ENCODE assay signal across 8 mouse cellular contexts in genomic region chr2:31770781-31771441, GRCm38 (mm10). TPM values are rescaled to one million over a fixed set of nuclear protein-coding genes. Genes with fewer than 3 reads are reported as not detected.
DNase-seq lines count a peak whose midpoint lies in the region; ATAC-seq and TF ChIP-seq lines count a peak whose summit lies in the region.
"Had no signal": no experiment of that assay in that cellular context is flagged by ENCODE, and none has a peak within 500 bp of the region (broad histone marks: within the 10 kb centered on the region; RNA-seq: fewer than 3 reads in every experiment).

No protein-coding gene starts in this region.

- TF ChIP-seq CTCF in gastrocnemius, adult 2 months (IDR thresholded peaks at IDR 0.05): peak; percentile 31
- TF ChIP-seq CTCF in hindbrain, postnatal 0 days (IDR thresholded peaks at IDR 0.05; ENCODE audit: low read depth): peak; percentile 26; the same call in 1 of the 2 replicates

- peak overlapping the region; percentile 65 for H3K4me3 ChIP-seq in gastrocnemius, adult 2 months
- no peak overlapping the region for H3K4me3 ChIP-seq in hindbrain, postnatal 0 days (ENCODE audit: low read length)
- H3K4me3 ChIP-seq in liver, embryonic 12.5 days: no peak overlapping the region
- H3K4me3 ChIP-seq: midbrain, embryonic 12.5 days had no signal

- no peaks in the 10 kb centered on the region for H3K36me3 ChIP-seq in hindbrain, postnatal 0 days (ENCODE audit: insufficient read depth, low read length)
- H3K36me3 ChIP-seq in liver, embryonic 12.5 days: peaks cover 14% of the 10 kb centered on the region; the same call in 1 of the 2 replicates

- DNase-seq in adipocyte (ENCODE audit: low spot score): peak; percentile 98
- peak; percentile 85 for DNase-seq in gastrocnemius, adult 2 months
- DNase-seq in hindbrain, postnatal 0 days (ENCODE audit: low spot score): peak; percentile 39
- no peak for DNase-seq in frontal cortex, postnatal 14 days (ENCODE audit: low spot score in 2 of 2)

- no peak overlapping the region for H3K9ac ChIP-seq in hindbrain, postnatal 0 days (replicated peaks; ENCODE audit: low read length)
- H3K9ac ChIP-seq in liver, embryonic 12.5 days: 0 out of 2 replicates have a peak overlapping the region, but pooled peaks have one; percentile 15
- H3K9ac ChIP-seq: midbrain, embryonic 12.5 days had no signal

- no peaks in the 10 kb centered on the region for H3K27me3 ChIP-seq in hindbrain, postnatal 0 days (ENCODE audit: insufficient read depth, low read length)
- no peaks in the 10 kb centered on the region for H3K27me3 ChIP-seq in liver, embryonic 12.5 days (replicated peaks)
- H3K27me3 ChIP-seq: midbrain, embryonic 12.5 days had no signal

- ATAC-seq in CD4-positive, CD25-positive, alpha-beta regulatory T cell, adult 4 months: peak; percentile 89
- no peak for ATAC-seq in hindbrain, postnatal 0 days
- no peak; the same call in 1 of the 2 replicates for ATAC-seq in liver, embryonic 12.5 days
- peak; percentile 64; the same call in 1 of the 2 replicates for ATAC-seq in neutrophil, adult 5-6 weeks (ENCODE audit: extremely low read depth, insufficient number of reproducible peaks, low FRiP score, poor library complexity, severe bottlenecking)

- intact Hi-C loops in gastrocnemius, adult 2 months (cut with DNase I): no loop called here

- no peak overlapping the region for H3K4me2 ChIP-seq in hindbrain, postnatal 0 days (ENCODE audit: low read depth, low read length)
- peak overlapping the region; percentile 28 for H3K4me2 ChIP-seq in liver, embryonic 12.5 days
- H3K4me2 ChIP-seq: midbrain, embryonic 12.5 days had no signal

- 57% methylated on average over 7 of the region's 7 CpGs for WGBS in hindbrain, postnatal 0 days
- 27% methylated on average over 7 of the region's 7 CpGs for WGBS in liver, embryonic 12.5 days (ENCODE audit: insufficient replicate concordance)

- peak overlapping the region; percentile 97 for H3K27ac ChIP-seq in gastrocnemius, adult 2 months
- H3K27ac ChIP-seq in hindbrain, postnatal 0 days: peak overlapping the region; percentile 38; the same call in 1 of the 2 replicates
- H3K27ac ChIP-seq in liver, embryonic 12.5 days: peak overlapping the region; percentile 72; the same call in 1 of the 2 replicates
- H3K27ac ChIP-seq: midbrain, embryonic 12.5 days had no signal

- peaks cover 16% of the 10 kb centered on the region for H3K4me1 ChIP-seq in hindbrain, postnatal 0 days (ENCODE audit: insufficient read depth, low read length)
- peaks cover 54% of the 10 kb centered on the region for H3K4me1 ChIP-seq in liver, embryonic 12.5 days

- H3K9me3 ChIP-seq in hindbrain, postnatal 0 days (ENCODE audit: low read length): no peaks in the 10 kb centered on the region
- H3K9me3 ChIP-seq in liver, embryonic 12.5 days (replicated peaks): no peaks in the 10 kb centered on the region
- H3K9me3 ChIP-seq: midbrain, embryonic 12.5 days had no signal

RNA-seq across cellular contexts. Expression of gene Qrfp, which starts 39.5 kb away (rescaled TPM):
- polyA plus RNA-seq in CD4-positive, CD25-positive, alpha-beta regulatory T cell, adult 4 months (2017; shearing (Covaris generic)): under 1 TPM; 0.11 to 0.20 TPM
- not detected for total RNA-seq in gastrocnemius, adult 2 months (2021)
- total RNA-seq in hindbrain, postnatal 0 days (2014; rRNA removed): not detected in 2 replicates
- polyA plus RNA-seq in hindbrain, postnatal 0 days (2015; fragmentation: Nextera tagmentation; extraction: Ambion mirVana): 0.06 TPM in 1 of 2 replicates, not detected in the other
- 0.04 and 0.06 TPM in 2 replicates for polyA plus RNA-seq in liver, embryonic 12.5 days (2016; fragmentation: Nextera tagmentation; extraction: Ambion mirVana)
- 2.6 and 2.8 TPM in 2 replicates for total RNA-seq in neutrophil, adult 5-6 weeks (2017)

Comparison
In these comparisons a context has a peak if more than half of its experiments do, and no peak if none do; other contexts are left out.
1. ATAC-seq: peak in CD4-positive, CD25-positive, alpha-beta regulatory T cell, adult 4 months (single experiment) and neutrophil, adult 5-6 weeks (single experiment); none in hindbrain, postnatal 0 days (single experiment) and liver, embryonic 12.5 days (single experiment).
2. DNase-seq: peak in adipocyte (single experiment), gastrocnemius, adult 2 months (single experiment) and hindbrain, postnatal 0 days (single experiment); none in frontal cortex, postnatal 14 days (0 of 2).
3. H3K27ac ChIP-seq: peak in every context shown above with its lines; median percentile 97 in gastrocnemius, adult 2 months; 72 in liver, embryonic 12.5 days; 38 in hindbrain, postnatal 0 days.